Mouse (Mus musculus) testis, adult 2 months (tissue): ENCODE data around the gene Ago1.

Experiments
- CTCF ChIP-seq: fragments of 200-500 bp; IDR thresholded peaks from 2 replicates; pipeline ENCODE4 v1.5.1; 2012; ENCODE audit warnings: low read depth, mild to moderate bottlenecking, inconsistent platforms, low read length, moderate library complexity; ENCODE audit not compliant: control insufficient read depth, insufficient read depth, insufficient replicate concordance
- POLR2A ChIP-seq: fragments of 200-500 bp; IDR thresholded peaks from 2 replicates; pipeline ENCODE4 v1.6.1; 2012; ENCODE audit warnings: low read depth, mild to moderate bottlenecking, inconsistent platforms, low read length, moderate library complexity; ENCODE audit not compliant: control insufficient read depth

- TF ChIP-seq CTCF = no peak
- TF ChIP-seq POLR2A = no peak
These were observed 40.7 kb upstream of the Ago1 start for GRCm38 (mm10) chr4:126509072-126509471.
